Mouse (Mus musculus) bone marrow, adult 2 months (tissue): Measurements from ENCODE around the gene Msl1. TPM values are rescaled to one million over a fixed set of nuclear protein-coding genes. Genes with fewer than 3 reads are reported as not detected.

Source experiments
- H3K27ac ChIP-seq: fragments of 200-500 bp; 2 replicates; pipeline ENCODE4 v1.5.1; 2012; ENCODE audit warnings: low read depth, mild to moderate bottlenecking, control low read depth, inconsistent platforms, low read length; ENCODE audit not compliant: control insufficient read depth, poor library complexity, insufficient read depth
- H3K4me1 ChIP-seq: fragments of 200-500 bp; 2 replicates; pipeline ENCODE4 v1.6.1; 2011; ENCODE audit warnings: low read length; ENCODE audit not compliant: control insufficient read depth, insufficient read depth
- H3K4me3 ChIP-seq: fragments of 200-500 bp; replicated peaks from 2 replicates; pipeline ENCODE3; 2011; ENCODE audit warnings: mild to moderate bottlenecking, low read depth, low read length, control low read depth; ENCODE audit not compliant: control insufficient read depth
- CTCF ChIP-seq: fragments of 200-500 bp; IDR thresholded peaks from 2 replicates; pipeline ENCODE4 v1.5.1; 2011; ENCODE audit warnings: low read length, control low read depth; ENCODE audit not compliant: control insufficient read depth, insufficient read depth
- POLR2A ChIP-seq: fragments of 200-500 bp; IDR thresholded peaks from 2 replicates; pipeline ENCODE4 v1.6.1; 2011; ENCODE audit warnings: low read depth, mild to moderate bottlenecking, control low read depth, low read length, borderline replicate concordance; ENCODE audit not compliant: control insufficient read depth
- whole genome bisulfite sequencing: fragments of 180-500 bp; shearing (Covaris S2); methylation state at CpG from one replicate; pipeline ENCODE4 v1.1.7; 2018; 5-methylcytosine and 5-hydroxymethylcytosine counted together
- polyA plus RNA-seq: library from polyadenylated mRNA; stranded (reverse); fragments of >200 nt; gene quantifications from 2 replicates; pipeline ENCODE4 v1.2.4, GENCODE M21; 2011; ENCODE audit warnings: low replicate concordance; ENCODE audit not compliant: missing spikeins, insufficient read depth, insufficient read length

The Msl1 gene
- polyA plus RNA-seq, 1 experiment = 69.9 TPM

GRCm38 (mm10) chr11:98838512-98838911 lies 43.2 kb downstream of the Msl1 start:
- TF ChIP-seq POLR2A (no peak), CTCF (no peak)
- no peak overlapping the region for H3K27ac ChIP-seq
- no peak overlapping the region for H3K4me3 ChIP-seq
- WGBS = 76% methylated on average over 9 of the region's 9 CpGs
- H3K4me1 ChIP-seq = no peaks in the 10 kb centered on the region; the same call in none of the 2 replicates

- H3K4me1 ChIP-seq = no peaks in the 10 kb centered on the region; the same call in none of the 2 replicates
- H3K27ac ChIP-seq = no peak overlapping the region
- no peak overlapping the region for H3K4me3 ChIP-seq
- 56% methylated on average over 6 of the region's 6 CpGs for WGBS
- TF ChIP-seq POLR2A = no peak
- TF ChIP-seq CTCF = no peak
Measured at GRCm38 (mm10) chr11:98839402-98839801, 44.1 kb downstream of the Msl1 start.

GRCm38 (mm10) chr11:98839897-98840296 lies 44.6 kb downstream of the Msl1 start:
- no peak for TF ChIP-seq POLR2A
- TF ChIP-seq CTCF = no peak
- Histone ChIP-seq H3K27ac (no peak overlapping the region), H3K4me1 (no peaks in the 10 kb centered on the region; the same call in none of the 2 replicates), H3K4me3 (no peak overlapping the region)
- WGBS = 63% methylated on average over 10 of the region's 10 CpGs

GRCm38 (mm10) chr11:98846016-98846415 lies 50.7 kb downstream of the Msl1 start:
- no peaks in the 10 kb centered on the region for H3K4me1 ChIP-seq
- WGBS = 85% methylated on average over 13 of the region's 13 CpGs
- no peak overlapping the region for H3K27ac ChIP-seq
- no peak for TF ChIP-seq POLR2A
- no peak for TF ChIP-seq CTCF
- no peak overlapping the region for H3K4me3 ChIP-seq

GRCm38 (mm10) chr11:98846865-98847604 lies 51.7 kb downstream of the Msl1 start:
- TF ChIP-seq POLR2A (no peak), CTCF (no peak)
- H3K4me3 ChIP-seq = no peak overlapping the region
- H3K4me1 ChIP-seq = no peaks in the 10 kb centered on the region
- 83% methylated on average over 19 of the region's 19 CpGs for WGBS
- no peak overlapping the region for H3K27ac ChIP-seq

- H3K4me1 ChIP-seq = no peaks in the 10 kb centered on the region
- 43% methylated on average over 19 of the region's 19 CpGs for WGBS
- no peak overlapping the region for H3K4me3 ChIP-seq
- TF ChIP-seq CTCF (no peak), POLR2A (no peak)
- no peak overlapping the region for H3K27ac ChIP-seq
Measured at GRCm38 (mm10) chr11:98849196-98849894, 54.0 kb downstream of the Msl1 start.

GRCm38 (mm10) chr11:98850100-98851093 lies 55.1 kb downstream of the Msl1 start:
- TF ChIP-seq CTCF (no peak), POLR2A (no peak)
- WGBS = 69% methylated on average over 26 of the region's 26 CpGs
- Histone ChIP-seq H3K27ac (no peak overlapping the region), H3K4me1 (no peaks in the 10 kb centered on the region), H3K4me3 (no peak overlapping the region)

GRCm38 (mm10) chr11:98854116-98854515 lies 58.8 kb downstream of the Msl1 start:
- TF ChIP-seq POLR2A (no peak), CTCF (no peak)
- H3K4me3 ChIP-seq = no peak overlapping the region
- 87% methylated on average over 8 of the region's 8 CpGs for WGBS
- H3K27ac ChIP-seq = no peak overlapping the region
- H3K4me1 ChIP-seq = no peaks in the 10 kb centered on the region
